ENCODE assay signal across 22 mouse cellular contexts in the genomic region with DNA sequence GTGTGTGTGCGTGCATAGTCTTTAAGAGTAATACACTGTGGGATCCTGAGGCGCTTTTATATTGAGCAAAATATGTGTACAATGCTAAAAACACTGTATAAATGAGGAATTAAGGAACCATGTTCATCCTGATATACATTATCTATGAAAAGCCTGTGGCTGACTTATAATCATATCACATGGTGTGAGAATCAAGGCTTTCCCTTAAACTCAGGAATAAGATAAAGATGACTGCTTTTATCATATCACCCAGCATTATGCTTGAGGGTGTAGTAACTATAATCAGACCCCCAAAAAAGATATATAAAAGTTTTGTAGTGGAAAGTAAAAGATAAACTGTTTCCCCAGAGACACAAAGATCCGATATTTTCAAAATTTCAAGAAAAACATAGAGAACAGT. TPM values are rescaled to one million over a fixed set of nuclear protein-coding genes. Genes with fewer than 3 reads are reported as not detected.
"Had no signal": no experiment of that assay in that cellular context is flagged by ENCODE, and none has a peak within 500 bp of the region (broad histone marks: within the 10 kb centered on the region; RNA-seq: fewer than 3 reads in every experiment).

No protein-coding gene starts in this region.

- H3K9me3 ChIP-seq: neural tube, embryonic 13.5 days; neural tube, embryonic 15.5 days; stomach, embryonic 15.5 days had no signal

- H3K4me1 ChIP-seq: neural tube, embryonic 13.5 days; neural tube, embryonic 15.5 days; stomach, embryonic 15.5 days had no signal

- H3K36me3 ChIP-seq: neural tube, embryonic 13.5 days; neural tube, embryonic 15.5 days; stomach, embryonic 15.5 days had no signal

- H3K4me3 ChIP-seq: neural tube, embryonic 13.5 days; neural tube, embryonic 15.5 days; stomach, embryonic 15.5 days had no signal

- H3K9ac ChIP-seq: neural tube, embryonic 13.5 days; neural tube, embryonic 15.5 days; stomach, embryonic 15.5 days had no signal

- H3K27ac ChIP-seq: neural tube, embryonic 13.5 days; neural tube, embryonic 15.5 days; stomach, embryonic 15.5 days; stomach, postnatal 0 days had no signal

- H3K27me3 ChIP-seq: neural tube, embryonic 13.5 days; neural tube, embryonic 15.5 days; stomach, embryonic 15.5 days had no signal

- DNase-seq: retina, postnatal 1 day; right cerebral cortex, adult 18-20 months; right cerebral cortex, postnatal 14 days; right cerebral cortex, postnatal 25 days; right cerebral cortex, postnatal 4 days; spleen, adult 18-20 months; thymus, adult 18-20 months; thymus, adult 2 months; thymus, postnatal 14 days; thymus, postnatal 25 days; thymus, postnatal 36 days; thymus, postnatal 4 days had no signal

RNA-seq across cellular contexts. Expression of a gene that starts 39.0 kb away (rescaled TPM):
- total RNA-seq: neutrophil, adult 5-6 weeks had no signal
- polyA plus RNA-seq: neural tube, embryonic 14.5 days; small intestine, adult 2 months; spleen, adult 2 months; stomach, embryonic 14.5 days; stomach, embryonic 15.5 days; stomach, embryonic 16.5 days; stomach, postnatal 0 days had no signal
